Mouse (Mus musculus): ENCODE measurements at regions not wholly inside any gene's neighbourhood (a gene's known extent, or its start where the extent isn't known, plus 50 kb on each side); places are given as distances from the start of the nearest gene placed in this dataset.

GRCm38 (mm10) chr4:55292277-55292676 lies 57.6 kb upstream of the Rad23b start:
- TF ChIP-seq CTCF (IDR thresholded peaks at IDR 0.05; ENCODE audit: extremely low read depth, insufficient read depth, insufficient read length, insufficient replicate concordance): peak; percentile 18; the same call in 1 of the 2 replicates
- no peak for TF ChIP-seq POLR2A (IDR thresholded peaks at IDR 0.05; ENCODE audit: low read depth, low read length)

All from spleen, adult 2 months (tissue).